Comparison of ENCODE assay signal across 8 mouse cellular contexts in the genomic region with DNA sequence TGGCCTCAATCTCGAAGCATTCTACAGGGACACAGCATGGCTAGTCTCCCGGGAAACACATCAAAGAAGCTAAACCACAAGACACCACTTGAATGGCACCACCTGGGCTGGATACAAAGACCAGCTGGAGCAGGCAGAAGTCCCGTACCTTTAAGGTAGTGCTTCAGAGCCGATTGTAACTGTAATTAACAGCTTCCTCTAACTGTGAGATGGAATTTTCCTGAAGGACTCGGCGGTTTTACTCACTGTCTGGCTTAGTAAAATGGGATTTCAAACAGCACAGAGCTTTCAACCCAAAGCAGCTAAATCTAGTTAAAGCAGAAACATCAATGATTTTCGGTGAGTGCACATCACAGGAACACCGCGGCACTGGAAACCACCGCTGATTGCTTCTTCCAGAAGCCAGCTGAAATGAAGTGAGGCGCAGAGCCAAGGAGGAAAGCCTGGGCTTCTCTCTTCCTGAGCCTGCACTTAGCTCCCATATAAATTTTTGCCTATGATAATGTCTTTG.
A peak's percentile ranks its signal among the peaks of the same experiment; 100 is the strongest.
DNase-seq lines count a peak whose midpoint lies in the region; ATAC-seq lines count a peak whose summit lies in the region.

No protein-coding gene starts in this region.

- no peaks in the 10 kb centered on the region for H3K36me3 ChIP-seq in heart, embryonic 11.5 days (ENCODE audit: control insufficient read depth, insufficient read depth, low read length)
- no peaks in the 10 kb centered on the region for H3K36me3 ChIP-seq in forebrain, embryonic 10.5 days (replicated peaks)
- H3K36me3 ChIP-seq in limb, embryonic 13.5 days: no peaks in the 10 kb centered on the region

- no peak overlapping the region for H3K27ac ChIP-seq in heart, embryonic 11.5 days (ENCODE audit: low read depth, low read length)
- H3K27ac ChIP-seq in forebrain, embryonic 10.5 days: peak overlapping the region; percentile 35
- H3K27ac ChIP-seq in limb, embryonic 13.5 days: no peak overlapping the region

- no peak overlapping the region for H3K4me3 ChIP-seq in heart, embryonic 11.5 days (ENCODE audit: low read depth, low read length)
- peak overlapping the region; percentile 8; the same call in 1 of the 2 replicates for H3K4me3 ChIP-seq in forebrain, embryonic 10.5 days
- peak overlapping the region; percentile 15 for H3K4me3 ChIP-seq in limb, embryonic 13.5 days

- H3K4me1 ChIP-seq in heart, embryonic 11.5 days (ENCODE audit: control insufficient read depth, insufficient read depth, low read length): no peaks in the 10 kb centered on the region
- peaks cover 28% of the 10 kb centered on the region; the same call in 1 of the 2 replicates for H3K4me1 ChIP-seq in forebrain, embryonic 10.5 days
- H3K4me1 ChIP-seq in limb, embryonic 13.5 days: peaks cover 10% of the 10 kb centered on the region

- no peak overlapping the region for H3K9ac ChIP-seq in heart, embryonic 11.5 days (ENCODE audit: low read depth, low read length)
- H3K9ac ChIP-seq in limb, embryonic 13.5 days: no peak overlapping the region

- 32% methylated on average over 11 of the region's 11 CpGs for WGBS in heart, embryonic 11.5 days (ENCODE audit: insufficient replicate concordance)
- WGBS in forebrain, embryonic 10.5 days: 16% methylated on average over 11 of the region's 11 CpGs
- WGBS in limb, embryonic 13.5 days: 7% methylated on average over 11 of the region's 11 CpGs

- no peak for ATAC-seq in heart, embryonic 11.5 days (replicated peaks; ENCODE audit: insufficient number of reproducible peaks, low FRiP score, low TSS enrichment)
- ATAC-seq in limb, embryonic 13.5 days (ENCODE audit: low FRiP score, low read depth): peak; percentile 58; the same call in 1 of the 2 replicates

- H3K27me3 ChIP-seq in heart, embryonic 11.5 days (ENCODE audit: control insufficient read depth, insufficient read depth, low read length): no peaks in the 10 kb centered on the region
- H3K27me3 ChIP-seq in forebrain, embryonic 10.5 days (ENCODE audit: poor library complexity, severe bottlenecking): no peaks in the 10 kb centered on the region
- no peaks in the 10 kb centered on the region for H3K27me3 ChIP-seq in limb, embryonic 13.5 days

- peak overlapping the region; percentile 11 for H3K4me2 ChIP-seq in heart, embryonic 11.5 days
- H3K4me2 ChIP-seq in limb, embryonic 13.5 days (replicated peaks): peak overlapping the region; percentile 58

- no peak for DNase-seq in heart, adult 11 months
- DNase-seq in R1 (ENCODE audit: low read depth, low spot score): peak; percentile 28
- DNase-seq in forebrain, embryonic 10.5 days (ENCODE audit: extremely low spot score, low spot score): peak; percentile 16
- no peak for DNase-seq in adrenal gland, adult 2 months
- DNase-seq in B cell, adult 2 months: no peak
- DNase-seq in lung, adult 18-20 months: no peak

- H3K9me3 ChIP-seq in heart, embryonic 11.5 days (replicated peaks; ENCODE audit: control insufficient read depth, low read length): no peaks in the 10 kb centered on the region
- no peaks in the 10 kb centered on the region for H3K9me3 ChIP-seq in forebrain, embryonic 10.5 days
- H3K9me3 ChIP-seq in limb, embryonic 13.5 days: no peaks in the 10 kb centered on the region

Comparison
In these comparisons a context has a peak if more than half of its experiments do, and no peak if none do; other contexts are left out.
1. DNase-seq: peak in R1 (single experiment) and forebrain, embryonic 10.5 days (single experiment); none in heart, adult 11 months (single experiment), adrenal gland, adult 2 months (single experiment), B cell, adult 2 months (0 of 2) and lung, adult 18-20 months (0 of 2).